Mouse (Mus musculus): ENCODE results near the gene Mdp1. TPM values are rescaled to one million over a fixed set of nuclear protein-coding genes. Genes with fewer than 3 reads are reported as not detected.
A peak's percentile ranks its signal among the peaks of the same experiment; 100 is the strongest.

Gene Mdp1
- polyA plus RNA-seq (2011; ENCODE audit: insufficient read depth, insufficient read length, low read depth, missing spikeins), result 33.2 and 36.0 TPM in 2 replicates

DNA sequence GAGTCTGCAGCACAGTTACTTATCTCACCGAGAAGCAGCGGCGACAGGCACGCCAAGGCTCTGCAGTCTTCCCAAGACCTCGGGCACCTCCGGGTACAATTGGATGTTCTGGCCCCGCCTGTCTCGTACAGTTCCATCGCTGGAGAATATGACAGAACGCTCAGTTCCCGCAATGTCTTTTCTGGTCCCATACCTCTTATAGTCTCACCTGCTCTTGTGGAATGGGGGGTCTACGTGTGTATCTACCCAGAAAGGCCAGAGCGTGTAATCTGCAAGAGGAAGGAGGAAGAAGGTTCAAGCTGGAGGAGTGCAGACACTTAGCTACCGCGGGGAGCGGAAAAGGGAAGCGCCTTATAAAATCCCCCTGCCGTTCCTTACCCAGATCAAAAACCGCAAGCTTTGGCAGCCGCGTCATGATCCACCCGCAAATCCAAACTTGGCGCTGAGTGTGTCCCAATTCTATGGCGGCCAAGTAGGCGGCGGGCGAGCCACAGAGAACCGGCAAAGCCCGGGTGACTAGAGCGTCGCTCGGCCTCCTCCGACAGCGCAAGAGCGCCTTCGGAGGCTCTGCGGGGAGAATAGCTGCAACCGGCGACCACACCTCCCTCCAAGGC lies at the start of gene Mdp1:
Mdp1 (minus strand) TSS at position 549 of the 614 bp plus-strand sequence.
- no peak for TF ChIP-seq POLR2A (IDR thresholded peaks at IDR 0.05; ENCODE audit: insufficient read depth, low read length)
- TF ChIP-seq CTCF (IDR thresholded peaks at IDR 0.05; ENCODE audit: low read depth, low read length), result peak; percentile 51
- no peak for TF ChIP-seq EP300 (IDR thresholded peaks at IDR 0.05; ENCODE audit: insufficient read depth, low read depth, low read length)
- Histone ChIP-seq H3K36me3 (ENCODE audit: control insufficient read depth, insufficient read depth, low read length, poor library complexity, severe bottlenecking) (peaks cover 22% of the 10 kb centered on the region), H3K27ac (ENCODE audit: insufficient read depth, low read length) (peak within 1 kb of the TSS; percentile 5; the same call in 1 of the 2 replicates), H3K9me3 (replicated peaks; ENCODE audit: control insufficient read depth, insufficient read depth, low read length, poor library complexity, severe bottlenecking) (no peaks in the 10 kb centered on the region), H3K27me3 (ENCODE audit: control insufficient read depth, insufficient read depth, low read length, poor library complexity, severe bottlenecking) (no peaks in the 10 kb centered on the region), H3K4me3 (ENCODE audit: low read depth, low read length) (peak within 1 kb of the TSS; percentile 99), H3K9ac (ENCODE audit: low read depth, poor library complexity, severe bottlenecking) (peak within 1 kb of the TSS; percentile 86), H3K4me1 (ENCODE audit: control insufficient read depth, insufficient read depth, low read length) (no peaks in the 10 kb centered on the region)

DNA sequence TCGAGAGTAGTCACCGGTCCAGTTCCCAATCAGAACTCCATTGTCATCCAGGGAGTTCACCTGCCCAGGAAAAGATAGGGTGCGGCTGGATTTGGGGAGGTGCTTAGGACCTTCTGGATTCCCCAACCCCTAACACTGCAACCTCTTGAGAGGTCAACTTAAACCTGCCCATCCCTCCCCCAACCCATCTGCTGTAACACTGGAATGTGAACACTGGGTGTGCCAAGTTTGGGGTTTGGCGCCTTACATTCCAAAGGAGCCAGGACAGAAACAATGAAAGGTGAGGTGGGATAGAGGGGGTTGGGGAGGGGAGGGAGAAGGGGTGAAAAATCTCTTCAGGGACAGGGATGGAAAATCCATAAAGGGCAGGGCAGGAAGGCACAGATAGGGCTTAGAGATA lies 49.2 kb upstream of the Mdp1 start:
- peak overlapping the region; percentile 80 for H3K27ac ChIP-seq (ENCODE audit: insufficient read depth, low read length)
- TF ChIP-seq EP300 (IDR thresholded peaks at IDR 0.05; ENCODE audit: insufficient read depth, low read depth, low read length) (peak; percentile 70), CTCF (IDR thresholded peaks at IDR 0.05; ENCODE audit: low read depth, low read length) (no peak)
- no peaks in the 10 kb centered on the region for H3K36me3 ChIP-seq (ENCODE audit: control insufficient read depth, insufficient read depth, low read length, poor library complexity, severe bottlenecking)
- no peaks in the 10 kb centered on the region for H3K27me3 ChIP-seq (ENCODE audit: control insufficient read depth, insufficient read depth, low read length, poor library complexity, severe bottlenecking)
- peaks cover 18% of the 10 kb centered on the region for H3K4me1 ChIP-seq (ENCODE audit: control insufficient read depth, insufficient read depth, low read length)
- peak overlapping the region; percentile 4; the same call in 1 of the 2 replicates for H3K4me3 ChIP-seq (ENCODE audit: low read depth, low read length)
- H3K9me3 ChIP-seq (replicated peaks; ENCODE audit: control insufficient read depth, insufficient read depth, low read length, poor library complexity, severe bottlenecking), result no peaks in the 10 kb centered on the region
- H3K9ac ChIP-seq (ENCODE audit: low read depth, poor library complexity, severe bottlenecking), result no peak overlapping the region

DNA sequence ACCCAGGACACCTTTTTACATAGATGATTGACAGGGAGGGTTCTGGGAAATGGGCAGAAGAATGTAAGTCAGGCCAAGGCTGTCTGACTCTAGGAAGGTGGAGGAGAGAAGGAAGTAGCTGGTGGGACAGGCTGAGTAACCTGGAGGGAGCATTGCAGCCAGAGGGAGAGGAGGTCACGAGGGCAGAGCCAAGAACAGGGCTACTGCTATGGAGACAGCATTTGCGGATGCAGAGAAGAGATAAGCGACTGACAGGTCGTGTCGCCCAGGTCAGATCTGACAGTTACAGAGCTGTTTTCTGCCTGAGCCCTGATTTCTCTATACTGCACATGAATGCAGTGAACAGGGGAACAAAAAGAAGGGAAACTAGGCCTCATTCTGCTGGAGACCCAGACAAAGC lies 47.1 kb upstream of the Mdp1 start:
- no peaks in the 10 kb centered on the region for H3K9me3 ChIP-seq (replicated peaks; ENCODE audit: control insufficient read depth, insufficient read depth, low read length, poor library complexity, severe bottlenecking)
- H3K36me3 ChIP-seq (ENCODE audit: control insufficient read depth, insufficient read depth, low read length, poor library complexity, severe bottlenecking), result peaks cover 3% of the 10 kb centered on the region; the same call in 1 of the 2 replicates

DNA sequence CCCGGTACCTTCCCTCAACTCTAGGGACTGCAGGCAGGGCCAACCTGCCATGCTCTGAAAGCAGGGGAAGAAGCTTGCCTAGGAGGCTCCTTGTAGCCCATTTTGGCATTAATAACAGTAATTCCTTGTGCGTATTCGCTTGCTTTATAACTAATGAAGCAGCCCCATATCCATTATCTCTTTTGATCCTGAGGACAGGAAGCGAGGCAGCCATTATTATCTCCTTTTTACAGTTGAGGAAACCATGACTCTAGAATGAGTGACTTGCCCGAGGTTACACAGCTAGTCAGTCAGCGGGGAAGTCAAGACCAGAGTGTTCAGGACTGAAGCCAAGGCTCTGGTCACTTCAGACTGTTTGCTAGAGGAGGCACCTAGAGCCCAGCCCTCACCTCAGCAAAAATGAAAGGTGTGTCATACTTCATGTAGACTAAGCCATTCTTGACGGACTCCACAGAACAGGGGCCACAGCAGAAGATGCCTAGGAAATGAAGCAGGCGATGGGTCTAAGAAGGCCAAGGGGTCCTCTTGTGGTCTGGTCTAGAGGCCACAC lies 45.8 kb upstream of the Mdp1 start:
- no peak for TF ChIP-seq POLR2A (IDR thresholded peaks at IDR 0.05; ENCODE audit: insufficient read depth, low read length)
- no peak for TF ChIP-seq CTCF (IDR thresholded peaks at IDR 0.05; ENCODE audit: low read depth, low read length)
- TF ChIP-seq EP300 (IDR thresholded peaks at IDR 0.05; ENCODE audit: insufficient read depth, low read depth, low read length), result no peak
- no peak overlapping the region for H3K27ac ChIP-seq (ENCODE audit: insufficient read depth, low read length)
- no peaks in the 10 kb centered on the region for H3K9me3 ChIP-seq (replicated peaks; ENCODE audit: control insufficient read depth, insufficient read depth, low read length, poor library complexity, severe bottlenecking)
- H3K4me3 ChIP-seq (ENCODE audit: low read depth, low read length), result no peak overlapping the region
- H3K9ac ChIP-seq (ENCODE audit: low read depth, poor library complexity, severe bottlenecking), result no peak overlapping the region
- H3K27me3 ChIP-seq (ENCODE audit: control insufficient read depth, insufficient read depth, low read length, poor library complexity, severe bottlenecking), result no peaks in the 10 kb centered on the region
- peaks cover 14% of the 10 kb centered on the region for H3K4me1 ChIP-seq (ENCODE audit: control insufficient read depth, insufficient read depth, low read length)
- H3K36me3 ChIP-seq (ENCODE audit: control insufficient read depth, insufficient read depth, low read length, poor library complexity, severe bottlenecking), result peaks cover 3% of the 10 kb centered on the region; the same call in 1 of the 2 replicates

More for the DNA sequence above, 47.1 kb upstream of the Mdp1 start:
- H3K9ac ChIP-seq (ENCODE audit: low read depth, poor library complexity, severe bottlenecking), result no peak overlapping the region
- no peaks in the 10 kb centered on the region for H3K27me3 ChIP-seq (ENCODE audit: control insufficient read depth, insufficient read depth, low read length, poor library complexity, severe bottlenecking)
- peaks cover 16% of the 10 kb centered on the region for H3K4me1 ChIP-seq (ENCODE audit: control insufficient read depth, insufficient read depth, low read length)
- no peak overlapping the region for H3K4me3 ChIP-seq (ENCODE audit: low read depth, low read length)
- H3K27ac ChIP-seq (ENCODE audit: insufficient read depth, low read length), result no peak overlapping the region
- TF ChIP-seq CTCF (IDR thresholded peaks at IDR 0.05; ENCODE audit: low read depth, low read length), result no peak
- TF ChIP-seq POLR2A (IDR thresholded peaks at IDR 0.05; ENCODE audit: insufficient read depth, low read length), result no peak
- TF ChIP-seq EP300 (IDR thresholded peaks at IDR 0.05; ENCODE audit: insufficient read depth, low read depth, low read length), result no peak

DNA sequence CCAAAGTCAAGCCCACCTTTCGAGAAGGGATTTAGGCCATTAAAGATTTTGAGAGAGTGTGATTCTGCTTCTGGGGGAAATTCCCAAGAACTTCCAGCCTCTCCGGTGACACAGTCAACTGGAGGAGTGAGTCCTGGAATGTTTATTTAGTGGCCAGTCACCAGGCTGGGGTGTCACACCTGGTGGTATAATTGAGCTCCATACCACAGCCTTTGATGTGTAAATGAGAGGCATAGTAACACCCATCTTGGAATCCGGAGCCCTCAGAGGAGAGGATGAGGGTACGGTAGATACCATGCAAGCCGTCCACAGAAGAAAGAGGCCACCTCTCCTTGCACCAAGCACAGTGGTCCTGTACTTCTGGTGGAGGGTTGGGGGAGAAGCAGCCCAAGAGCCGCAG lies 42.5 kb upstream of the Mdp1 start:
- Histone ChIP-seq H3K27ac (ENCODE audit: insufficient read depth, low read length) (no peak overlapping the region), H3K27me3 (ENCODE audit: control insufficient read depth, insufficient read depth, low read length, poor library complexity, severe bottlenecking) (no peaks in the 10 kb centered on the region), H3K4me1 (ENCODE audit: control insufficient read depth, insufficient read depth, low read length) (no peaks in the 10 kb centered on the region), H3K4me3 (ENCODE audit: low read depth, low read length) (no peak overlapping the region), H3K9me3 (replicated peaks; ENCODE audit: control insufficient read depth, insufficient read depth, low read length, poor library complexity, severe bottlenecking) (no peaks in the 10 kb centered on the region), H3K9ac (ENCODE audit: low read depth, poor library complexity, severe bottlenecking) (no peak overlapping the region), H3K36me3 (ENCODE audit: control insufficient read depth, insufficient read depth, low read length, poor library complexity, severe bottlenecking) (peaks cover 3% of the 10 kb centered on the region; the same call in 1 of the 2 replicates)
- TF ChIP-seq POLR2A (IDR thresholded peaks at IDR 0.05; ENCODE audit: insufficient read depth, low read length), result no peak
- no peak for TF ChIP-seq CTCF (IDR thresholded peaks at IDR 0.05; ENCODE audit: low read depth, low read length)
- TF ChIP-seq EP300 (IDR thresholded peaks at IDR 0.05; ENCODE audit: insufficient read depth, low read depth, low read length), result no peak

DNA sequence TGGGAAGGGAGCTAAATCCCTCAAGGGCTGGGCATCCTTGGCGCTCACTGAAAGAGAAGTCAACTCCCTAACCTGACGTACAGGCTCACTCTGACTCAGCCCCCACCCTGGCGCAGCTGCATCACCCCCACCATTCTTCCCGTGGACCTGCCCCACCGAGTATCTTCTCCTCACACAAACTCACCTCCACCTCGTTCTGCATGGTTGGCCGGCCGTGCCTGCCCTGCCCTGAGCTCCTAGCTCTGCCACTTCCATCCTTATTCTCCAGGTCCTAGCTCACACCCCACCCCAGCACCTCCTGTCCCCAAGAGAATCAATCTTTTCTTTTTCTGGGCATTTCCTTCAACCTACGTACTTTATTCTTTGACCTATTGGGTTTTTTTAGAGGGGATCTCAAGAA lies 40.8 kb upstream of the Mdp1 start:
- Histone ChIP-seq H3K36me3 (ENCODE audit: control insufficient read depth, insufficient read depth, low read length, poor library complexity, severe bottlenecking) (peaks cover 3% of the 10 kb centered on the region; the same call in 1 of the 2 replicates), H3K27ac (ENCODE audit: insufficient read depth, low read length) (no peak overlapping the region), H3K27me3 (ENCODE audit: control insufficient read depth, insufficient read depth, low read length, poor library complexity, severe bottlenecking) (no peaks in the 10 kb centered on the region), H3K9me3 (replicated peaks; ENCODE audit: control insufficient read depth, insufficient read depth, low read length, poor library complexity, severe bottlenecking) (no peaks in the 10 kb centered on the region), H3K4me1 (ENCODE audit: control insufficient read depth, insufficient read depth, low read length) (no peaks in the 10 kb centered on the region), H3K4me3 (ENCODE audit: low read depth, low read length) (no peak overlapping the region), H3K9ac (ENCODE audit: low read depth, poor library complexity, severe bottlenecking) (no peak overlapping the region)
- TF ChIP-seq POLR2A (IDR thresholded peaks at IDR 0.05; ENCODE audit: insufficient read depth, low read length) (no peak), CTCF (IDR thresholded peaks at IDR 0.05; ENCODE audit: low read depth, low read length) (no peak), EP300 (IDR thresholded peaks at IDR 0.05; ENCODE audit: insufficient read depth, low read depth, low read length) (no peak)
